Mouse (Mus musculus) midbrain, embryonic 12.5 days (tissue): Measurements from ENCODE around the gene Ppm1a. TPM values are rescaled to one million over a fixed set of nuclear protein-coding genes. Genes with fewer than 3 reads are reported as not detected.
A peak's percentile ranks its signal among the peaks of the same experiment; 100 is the strongest.

ENCODE experiments used
- ATAC-seq: fragments of 200-750 bp; cut with Nextera tagmentation; 2 replicates; pipeline ENCODE4 v1.8.0; 2017; ENCODE audit warnings: low read depth, moderate TSS enrichment, moderate library complexity; ENCODE audit not compliant: low FRiP score
- H3K27ac ChIP-seq: fragments of 300-500 bp; sonication (generic); replicated peaks from 2 replicates; pipeline ENCODE4 v1.5.1; 2016; ENCODE audit warnings: mild to moderate bottlenecking
- H3K27me3 ChIP-seq: fragments of 300-500 bp; sonication (generic); 2 replicates; pipeline ENCODE4 v1.6.1; 2016; ENCODE audit warnings: mild to moderate bottlenecking
- H3K36me3 ChIP-seq: fragments of 300-500 bp; sonication (generic); 2 replicates; pipeline ENCODE4 v1.6.1; 2016
- H3K4me1 ChIP-seq: fragments of 300-500 bp; sonication (generic); 2 replicates; pipeline ENCODE4 v1.6.1; 2016
- H3K4me2 ChIP-seq: fragments of 300-500 bp; sonication (generic); replicated peaks from 2 replicates; pipeline ENCODE4 v1.6.1; 2016; ENCODE audit warnings: mild to moderate bottlenecking, moderate library complexity
- H3K4me3 ChIP-seq: fragments of 300-500 bp; sonication (generic); 2 replicates; pipeline ENCODE4 v1.5.1; 2016; ENCODE audit warnings: mild to moderate bottlenecking
- H3K9ac ChIP-seq: fragments of 300-500 bp; sonication (generic); replicated peaks from 2 replicates; pipeline ENCODE4 v1.6.1; 2016; ENCODE audit warnings: mild to moderate bottlenecking, moderate library complexity
- H3K9me3 ChIP-seq: fragments of 300-500 bp; sonication (generic); 2 replicates; pipeline ENCODE4 v1.6.1; 2016; ENCODE audit warnings: mild to moderate bottlenecking
- WGBS: fragments of 180-500 bp; shearing (Covaris S2); methylation state at CpG from one replicate; pipeline ENCODE4 v1.1.7; 2016; 5-methylcytosine and 5-hydroxymethylcytosine counted together
- polyA plus RNA-seq: library from polyadenylated mRNA; unstranded; fragments of >200 nt; fragmentation: Nextera tagmentation; extraction: Ambion mirVana; gene quantifications from 2 replicates; pipeline ENCODE4 v1.2.1, GENCODE M21; 2016

The Ppm1a gene
- 84.1 and 94.4 TPM in 2 replicates for polyA plus RNA-seq

DNA sequence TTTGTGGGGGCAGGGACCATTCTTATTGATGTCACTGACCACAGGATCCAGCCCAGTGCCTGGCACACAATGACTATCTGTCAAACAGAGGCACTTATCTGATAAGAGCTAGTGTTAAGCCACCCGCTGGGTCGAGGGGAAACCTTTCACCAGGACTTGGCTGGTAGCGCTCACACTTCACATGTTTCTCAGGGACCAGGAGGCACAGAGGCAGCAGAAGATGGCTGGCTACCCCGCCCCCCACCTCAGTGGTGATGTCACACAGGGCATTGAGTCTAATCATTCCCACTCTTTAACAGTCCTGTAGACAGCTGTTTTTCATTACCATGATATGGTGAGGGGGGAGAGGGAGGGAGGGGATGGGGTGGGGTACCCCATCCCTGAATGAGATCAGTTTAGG lies at the start of gene Ppm1a:
Ppm1a (plus strand) TSS at position 370 of the 400 bp plus-strand sequence.
- Histone ChIP-seq H3K4me3 (no peak within 1 kb of the TSS), H3K4me2 (no peak within 1 kb of the TSS), H3K4me1 (peaks cover 17% of the 10 kb centered on the region), H3K9me3 (no peaks in the 10 kb centered on the region), H3K27me3 (no peaks in the 10 kb centered on the region), H3K9ac (no peak within 1 kb of the TSS), H3K36me3 (no peaks in the 10 kb centered on the region), H3K27ac (0 out of 2 replicates have a peak within 1 kb of the TSS, but pooled peaks have one; percentile 49)
- no peak for ATAC-seq
- WGBS, result 16% methylated on average over 4 of the region's 4 CpGs

DNA sequence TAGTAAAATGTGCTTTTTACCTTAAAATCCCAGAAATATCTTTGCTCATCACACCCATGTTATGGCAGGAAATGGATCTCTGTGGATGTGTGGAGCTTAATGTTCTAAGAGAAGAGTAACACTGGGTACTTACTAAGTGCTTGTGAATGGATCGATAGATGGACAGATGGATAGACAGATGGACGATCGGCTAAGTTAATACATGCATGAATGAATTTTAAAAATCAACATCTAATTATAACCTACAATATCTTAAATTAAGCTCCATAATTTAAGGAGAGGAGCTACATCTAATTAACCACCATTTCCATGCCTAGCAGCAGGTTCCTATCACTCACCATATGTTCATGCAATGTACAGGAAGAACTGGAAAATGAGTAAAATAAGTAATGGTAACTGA lies 47.3 kb upstream of the Ppm1a start:
- Histone ChIP-seq H3K4me3 (no peak overlapping the region), H3K4me2 (no peak overlapping the region), H3K9me3 (0 out of 2 replicates have a peak, but pooled peaks cover 4% of the 10 kb centered on the region), H3K9ac (no peak overlapping the region), H3K27me3 (no peaks in the 10 kb centered on the region), H3K36me3 (no peaks in the 10 kb centered on the region), H3K27ac (no peak overlapping the region), H3K4me1 (no peaks in the 10 kb centered on the region)
- WGBS, result 91% methylated on average over 3 of the region's 3 CpGs
- ATAC-seq, result no peak

DNA sequence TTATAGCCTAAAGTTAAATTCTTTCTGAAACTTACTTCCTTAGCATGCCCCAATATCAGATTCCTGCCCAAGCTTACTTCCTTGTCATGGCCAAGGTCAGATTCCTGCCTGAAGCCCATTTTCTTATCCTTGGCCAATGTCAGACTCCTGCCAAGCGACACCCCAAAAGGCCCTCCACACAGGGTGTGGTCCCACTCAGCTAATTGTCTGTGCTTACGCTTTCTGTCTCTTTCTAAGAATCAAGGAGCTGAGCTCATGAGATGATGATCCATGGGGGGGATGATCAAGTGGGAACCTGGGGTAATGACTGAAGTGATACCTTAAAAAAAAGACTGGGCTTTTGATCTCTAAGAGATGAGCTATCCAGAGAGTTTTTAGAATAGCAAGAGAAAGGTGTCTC lies 42.4 kb upstream of the Ppm1a start:
- H3K4me2 ChIP-seq, result no peak overlapping the region
- H3K36me3 ChIP-seq, result no peaks in the 10 kb centered on the region
- WGBS, result 90% methylated on average over 2 of the region's 2 CpGs
- no peak overlapping the region for H3K4me3 ChIP-seq
- 0 out of 2 replicates have a peak, but pooled peaks cover 4% of the 10 kb centered on the region for H3K9me3 ChIP-seq
- no peaks in the 10 kb centered on the region for H3K27me3 ChIP-seq
- H3K27ac ChIP-seq, result no peak overlapping the region
- no peak overlapping the region for H3K9ac ChIP-seq
- H3K4me1 ChIP-seq, result no peaks in the 10 kb centered on the region
- ATAC-seq, result no peak

DNA sequence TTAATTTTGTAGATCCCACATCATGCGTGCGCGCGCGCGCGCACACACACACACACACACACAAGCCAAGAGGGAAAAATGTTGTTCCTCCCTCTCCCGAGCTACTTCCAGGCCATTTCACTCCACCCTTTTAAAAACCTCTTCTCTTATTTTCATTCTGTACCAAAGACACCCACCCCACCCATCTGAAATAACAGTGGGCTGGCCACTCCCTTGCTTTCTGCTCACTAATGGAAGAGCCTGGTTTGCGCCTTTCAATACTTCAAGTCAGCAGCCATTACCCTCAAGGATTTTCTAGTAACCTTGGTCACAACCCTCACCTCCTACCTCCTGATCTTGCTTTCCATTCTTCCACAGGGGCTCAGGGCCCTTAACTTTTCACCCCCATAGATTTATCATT lies 41.4 kb upstream of the Ppm1a start:
- Histone ChIP-seq H3K4me1 (no peaks in the 10 kb centered on the region), H3K4me3 (no peak overlapping the region), H3K27ac (no peak overlapping the region), H3K27me3 (no peaks in the 10 kb centered on the region), H3K9me3 (0 out of 2 replicates have a peak, but pooled peaks cover 4% of the 10 kb centered on the region), H3K36me3 (no peaks in the 10 kb centered on the region), H3K9ac (no peak overlapping the region), H3K4me2 (no peak overlapping the region)
- WGBS, result 95% methylated on average over 9 of the region's 9 CpGs
- no peak for ATAC-seq

DNA sequence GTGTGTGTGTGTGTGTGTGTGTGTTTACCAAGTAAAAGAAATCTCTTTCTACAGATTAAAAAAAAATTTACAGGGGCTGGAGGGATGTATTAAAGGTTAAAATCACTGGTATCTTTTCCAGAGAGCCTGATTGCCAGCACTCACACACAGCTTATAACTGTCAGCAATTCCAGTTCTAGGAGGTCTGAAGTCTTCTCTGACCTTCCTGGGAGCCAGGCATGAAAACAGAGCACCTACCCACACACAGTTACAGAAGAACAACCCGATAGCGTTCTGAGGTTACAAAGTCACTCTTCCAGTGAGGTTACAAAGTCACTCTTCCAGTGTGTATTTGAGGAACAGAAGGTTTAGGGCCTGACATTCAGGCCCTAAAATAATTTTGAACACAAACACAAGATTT lies 38.2 kb upstream of the Ppm1a start:
- Histone ChIP-seq H3K9ac (no peak overlapping the region), H3K36me3 (no peaks in the 10 kb centered on the region), H3K4me1 (no peaks in the 10 kb centered on the region), H3K27ac (no peak overlapping the region), H3K4me2 (no peak overlapping the region), H3K4me3 (no peak overlapping the region), H3K27me3 (no peaks in the 10 kb centered on the region), H3K9me3 (no peaks in the 10 kb centered on the region)
- no peak for ATAC-seq
- 76% methylated on average over 2 of the region's 2 CpGs for WGBS

DNA sequence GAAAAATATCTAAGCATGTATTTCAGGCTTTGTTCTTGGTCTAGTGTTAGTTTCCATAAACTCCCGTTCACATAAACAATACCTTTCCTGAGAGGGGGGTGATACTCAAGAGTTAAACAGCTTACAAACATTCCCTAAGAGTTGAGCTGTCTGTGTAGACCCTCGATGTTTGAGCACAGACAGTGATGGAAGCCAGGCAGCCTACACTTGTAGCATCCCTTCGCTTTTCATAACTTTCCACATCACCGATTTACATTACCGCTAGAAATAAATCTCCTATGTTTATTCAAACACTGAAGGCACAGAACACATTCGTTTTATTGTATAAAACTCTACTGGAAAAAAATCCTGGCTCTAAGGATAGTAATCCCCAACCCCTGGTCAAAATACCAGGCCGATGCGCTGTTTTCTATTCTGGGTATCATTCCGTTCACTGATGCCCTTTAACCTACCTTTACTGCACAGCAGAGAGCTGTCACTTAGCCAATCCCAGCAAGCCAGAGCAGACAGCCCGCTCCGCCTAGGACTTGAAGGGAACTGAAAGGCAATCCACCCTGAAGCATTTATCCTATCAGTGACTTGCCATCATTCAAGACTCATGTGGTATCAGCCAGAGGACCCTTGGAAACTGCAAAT lies 37.7 kb upstream of the Ppm1a start:
- no peaks in the 10 kb centered on the region for H3K9me3 ChIP-seq
- H3K27me3 ChIP-seq, result no peaks in the 10 kb centered on the region
- 85% methylated on average over 11 of the region's 11 CpGs for WGBS
- no peak overlapping the region for H3K4me3 ChIP-seq
- ATAC-seq, result no peak
- H3K9ac ChIP-seq, result no peak overlapping the region
- no peak overlapping the region for H3K27ac ChIP-seq
- no peak overlapping the region for H3K4me2 ChIP-seq
- no peaks in the 10 kb centered on the region for H3K4me1 ChIP-seq
- no peaks in the 10 kb centered on the region for H3K36me3 ChIP-seq

DNA sequence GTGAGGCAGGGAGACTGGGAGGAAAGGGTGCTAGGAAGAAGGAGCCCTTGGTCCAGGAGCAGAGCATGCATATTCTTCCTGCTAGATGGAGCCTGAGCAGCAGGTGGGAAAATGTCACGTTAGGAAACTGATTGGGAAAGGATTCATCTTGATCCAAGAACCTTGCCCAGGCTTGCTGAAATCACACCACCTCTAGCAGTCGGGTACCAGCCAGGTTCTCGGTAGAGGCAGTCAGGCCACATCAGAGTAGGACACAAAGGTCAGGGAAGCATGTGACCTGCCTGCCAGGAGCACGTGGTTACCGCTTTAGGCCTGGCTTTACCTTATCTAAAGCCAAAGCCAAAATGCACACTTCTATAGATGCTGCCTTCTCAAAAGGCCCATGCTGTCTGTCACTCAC lies 35.5 kb upstream of the Ppm1a start:
- no peak for ATAC-seq
- no peaks in the 10 kb centered on the region for H3K27me3 ChIP-seq
- H3K4me1 ChIP-seq, result no peaks in the 10 kb centered on the region
- H3K4me3 ChIP-seq, result no peak overlapping the region
- no peaks in the 10 kb centered on the region for H3K36me3 ChIP-seq
- H3K9ac ChIP-seq, result no peak overlapping the region
- H3K4me2 ChIP-seq, result no peak overlapping the region
- no peaks in the 10 kb centered on the region for H3K9me3 ChIP-seq
- H3K27ac ChIP-seq, result no peak overlapping the region
- 81% methylated on average over 5 of the region's 5 CpGs for WGBS

DNA sequence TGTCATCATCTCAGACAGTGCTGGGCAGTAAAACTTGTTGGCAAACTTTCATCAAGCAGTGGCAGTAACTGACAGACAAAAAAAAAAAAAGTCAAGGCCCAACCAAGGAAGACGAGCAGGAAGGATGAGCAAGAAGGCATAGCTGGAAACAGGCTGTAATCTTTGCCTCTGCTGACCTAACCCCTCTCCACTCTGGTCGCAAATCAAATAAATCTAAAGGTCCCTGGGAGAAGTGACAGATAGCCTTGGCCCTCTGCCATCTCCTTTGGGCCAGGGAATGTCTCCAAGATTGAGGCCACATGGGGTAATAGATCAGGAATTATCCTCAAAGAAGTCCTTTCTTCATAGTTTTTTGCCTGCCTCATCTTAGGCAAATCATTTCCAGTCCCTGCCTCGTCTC lies 33.3 kb upstream of the Ppm1a start:
- Histone ChIP-seq H3K27ac (no peak overlapping the region), H3K27me3 (no peaks in the 10 kb centered on the region), H3K4me3 (no peak overlapping the region), H3K4me1 (no peaks in the 10 kb centered on the region), H3K4me2 (no peak overlapping the region), H3K36me3 (no peaks in the 10 kb centered on the region), H3K9me3 (no peaks in the 10 kb centered on the region), H3K9ac (no peak overlapping the region)
- no peak for ATAC-seq
- 68% methylated on average over 3 of the region's 3 CpGs for WGBS

DNA sequence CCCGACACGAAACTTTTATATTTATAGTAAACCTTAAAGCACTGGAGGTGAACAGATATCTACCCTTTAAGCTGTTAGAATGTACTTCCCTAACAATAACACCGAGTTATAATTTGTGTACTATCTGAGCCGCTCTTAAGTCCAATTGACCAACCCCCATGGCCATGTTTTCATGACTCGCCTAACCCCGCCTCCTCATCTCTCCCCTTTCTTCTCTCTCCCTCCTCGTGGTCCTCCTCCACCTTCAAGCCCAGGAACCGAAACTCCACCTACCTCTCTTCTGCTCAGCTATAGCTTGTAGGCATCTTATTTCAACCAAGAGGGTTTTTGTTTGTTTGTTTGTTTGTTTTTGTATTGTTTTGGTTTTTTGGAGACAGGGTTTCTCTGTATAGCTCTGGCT lies 30.2 kb upstream of the Ppm1a start:
- H3K4me3 ChIP-seq, result no peak overlapping the region
- H3K9me3 ChIP-seq, result no peaks in the 10 kb centered on the region
- no peak overlapping the region for H3K9ac ChIP-seq
- no peak for ATAC-seq
- 89% methylated on average over 8 of the region's 8 CpGs for WGBS
- H3K4me2 ChIP-seq, result no peak overlapping the region
- H3K27ac ChIP-seq, result no peak overlapping the region
- H3K27me3 ChIP-seq, result no peaks in the 10 kb centered on the region
- no peaks in the 10 kb centered on the region for H3K4me1 ChIP-seq
- no peaks in the 10 kb centered on the region for H3K36me3 ChIP-seq

DNA sequence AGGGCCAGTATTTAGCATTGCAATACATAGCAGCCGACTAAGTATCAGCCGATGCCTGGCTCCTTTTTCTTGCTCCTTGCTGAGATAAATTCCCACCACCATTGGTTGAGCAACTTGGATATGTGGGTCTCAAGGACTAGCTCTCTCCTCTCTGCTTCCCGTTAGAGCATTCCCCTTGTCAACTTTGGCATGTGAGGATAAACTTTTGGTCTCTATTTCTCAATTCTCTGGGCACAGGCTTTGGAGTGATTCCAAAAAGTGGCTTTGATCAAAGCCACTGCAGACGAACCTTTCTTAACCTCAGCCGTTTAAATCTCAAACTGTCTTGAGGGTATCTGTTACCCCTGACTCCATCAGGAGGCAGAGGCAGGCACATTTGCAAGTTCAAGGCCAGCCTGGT lies 29.6 kb upstream of the Ppm1a start:
- H3K36me3 ChIP-seq, result no peaks in the 10 kb centered on the region
- no peak for ATAC-seq
- H3K27ac ChIP-seq, result no peak overlapping the region
- H3K4me1 ChIP-seq, result no peaks in the 10 kb centered on the region
- H3K9me3 ChIP-seq, result no peaks in the 10 kb centered on the region
- no peaks in the 10 kb centered on the region for H3K27me3 ChIP-seq
- WGBS, result 81% methylated on average over 5 of the region's 5 CpGs
- H3K4me3 ChIP-seq, result no peak overlapping the region
- no peak overlapping the region for H3K9ac ChIP-seq
- no peak overlapping the region for H3K4me2 ChIP-seq

DNA sequence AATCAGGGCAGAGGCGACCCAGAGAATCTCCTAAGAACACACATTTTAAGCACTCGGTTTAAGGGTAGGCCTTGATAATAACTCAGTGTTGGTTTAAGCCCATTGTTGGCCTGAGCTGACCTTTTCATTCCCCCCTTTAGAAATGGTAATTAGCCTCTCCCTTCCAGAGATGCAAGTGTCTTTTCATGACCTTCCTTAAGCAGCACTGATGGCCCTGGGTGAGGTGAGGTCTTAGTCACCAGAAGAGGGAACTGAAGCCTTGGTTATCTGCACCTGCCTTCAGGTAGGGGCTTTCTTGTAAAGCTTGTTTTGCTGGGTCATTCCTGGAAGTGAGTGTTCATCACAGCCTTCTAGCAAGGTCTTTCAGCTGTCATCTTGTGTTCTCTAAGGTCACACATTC lies 23.1 kb upstream of the Ppm1a start:
- no peaks in the 10 kb centered on the region for H3K36me3 ChIP-seq
- H3K9ac ChIP-seq, result no peak overlapping the region
- no peak overlapping the region for H3K4me3 ChIP-seq
- ATAC-seq, result no peak
- H3K9me3 ChIP-seq, result no peaks in the 10 kb centered on the region
- H3K27ac ChIP-seq, result no peak overlapping the region
- H3K27me3 ChIP-seq, result no peaks in the 10 kb centered on the region
- WGBS, result 21% methylated on average over 2 of the region's 2 CpGs
- H3K4me1 ChIP-seq, result no peaks in the 10 kb centered on the region
- no peak overlapping the region for H3K4me2 ChIP-seq

DNA sequence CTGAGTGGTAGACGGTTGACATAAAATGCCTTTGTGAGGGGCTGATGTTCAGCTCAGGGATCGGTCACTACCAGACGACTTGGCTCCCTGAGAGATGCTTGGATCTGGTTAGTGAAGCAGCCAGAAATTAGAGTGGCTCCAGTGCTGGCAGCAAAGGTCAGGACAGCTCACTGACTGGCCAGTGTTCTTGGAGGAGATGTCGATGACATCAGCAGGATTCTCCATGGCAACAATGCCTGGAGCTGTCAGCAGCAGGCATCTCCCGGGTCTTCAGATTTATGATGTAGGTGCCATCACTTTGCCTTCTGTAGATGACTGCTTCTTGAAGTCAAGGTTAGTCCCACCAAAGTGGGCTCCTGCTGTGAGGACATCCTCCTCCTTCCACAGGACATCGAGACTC lies 16.1 kb upstream of the Ppm1a start:
- no peak for ATAC-seq
- WGBS, result 79% methylated on average over 6 of the region's 6 CpGs
- no peaks in the 10 kb centered on the region for H3K4me1 ChIP-seq
- H3K36me3 ChIP-seq, result no peaks in the 10 kb centered on the region
- no peak overlapping the region for H3K27ac ChIP-seq
- H3K9ac ChIP-seq, result no peak overlapping the region
- no peaks in the 10 kb centered on the region for H3K27me3 ChIP-seq
- H3K4me2 ChIP-seq, result no peak overlapping the region
- no peak overlapping the region for H3K4me3 ChIP-seq
- no peaks in the 10 kb centered on the region for H3K9me3 ChIP-seq

DNA sequence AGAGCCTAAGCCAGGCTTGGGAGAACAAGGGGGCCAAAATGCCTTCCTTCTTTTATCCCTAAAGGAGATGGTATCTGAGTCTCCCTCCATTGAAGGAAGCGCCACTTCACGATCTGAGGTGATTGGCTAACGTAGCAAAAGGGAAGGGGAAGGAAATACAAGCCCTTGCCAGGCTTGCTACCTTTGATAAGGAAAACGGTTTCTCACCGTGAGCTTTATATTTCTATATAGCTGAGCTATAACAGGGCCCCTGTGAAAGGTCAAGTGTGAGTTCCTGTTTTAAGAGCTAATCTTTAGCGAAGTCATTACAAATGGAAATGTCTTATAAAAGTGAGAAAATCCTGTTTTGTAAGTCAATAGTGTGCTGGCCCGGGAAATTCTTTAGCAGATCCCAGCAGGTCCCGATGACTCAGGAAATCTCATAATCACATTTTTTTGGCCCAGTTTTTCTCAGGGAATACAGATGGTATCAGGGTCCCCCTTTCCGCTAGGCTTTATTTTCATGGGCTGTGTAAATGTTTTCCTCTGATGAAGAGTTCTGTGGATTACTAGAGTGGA lies 12.4 kb upstream of the Ppm1a start:
- ATAC-seq, result no peak
- no peak overlapping the region for H3K4me3 ChIP-seq
- no peak overlapping the region for H3K27ac ChIP-seq
- WGBS, result 43% methylated on average over 9 of the region's 9 CpGs
- no peak overlapping the region for H3K9ac ChIP-seq
- H3K4me1 ChIP-seq, result no peaks in the 10 kb centered on the region
- no peaks in the 10 kb centered on the region for H3K9me3 ChIP-seq
- H3K4me2 ChIP-seq, result no peak overlapping the region
- H3K27me3 ChIP-seq, result no peaks in the 10 kb centered on the region
- no peaks in the 10 kb centered on the region for H3K36me3 ChIP-seq
